Mouse (Mus musculus): ENCODE measurements around the gene Supt16. TPM values are rescaled to one million over a fixed set of nuclear protein-coding genes. Genes with fewer than 3 reads are reported as not detected.

The Supt16 gene
- polyA plus RNA-seq, 1 experiment from 2014 or later: 92.8 TPM

- Histone ChIP-seq H3K4me3 (ENCODE audit: low read depth, low read length) (no peak overlapping the region), H3K27me3 (ENCODE audit: control insufficient read depth, insufficient read depth, low read length) (no peaks in the 10 kb centered on the region), H3K27ac (ENCODE audit: low read depth, low read length) (no peak overlapping the region), H3K9me3 (ENCODE audit: control insufficient read depth, low read length) (no peaks in the 10 kb centered on the region), H3K9ac (ENCODE audit: low read length) (no peak overlapping the region), H3K36me3 (ENCODE audit: control insufficient read depth, insufficient read depth, low read length) (no peaks in the 10 kb centered on the region), H3K4me1 (replicated peaks; ENCODE audit: control insufficient read depth, insufficient read depth, low read length) (no peaks in the 10 kb centered on the region), H3K4me2 (ENCODE audit: low read depth, low read length, severe bottlenecking) (no peak overlapping the region)
- no peak for DNase-seq (ENCODE audit: low spot score)
- 73% methylated on average over 19 of the region's 19 CpGs for WGBS
- no peak for ATAC-seq (replicated peaks; ENCODE audit: low FRiP score)
Observed at GRCm38 (mm10) chr14:52140577-52141444, 56.4 kb downstream of the Supt16 start.

DNA sequence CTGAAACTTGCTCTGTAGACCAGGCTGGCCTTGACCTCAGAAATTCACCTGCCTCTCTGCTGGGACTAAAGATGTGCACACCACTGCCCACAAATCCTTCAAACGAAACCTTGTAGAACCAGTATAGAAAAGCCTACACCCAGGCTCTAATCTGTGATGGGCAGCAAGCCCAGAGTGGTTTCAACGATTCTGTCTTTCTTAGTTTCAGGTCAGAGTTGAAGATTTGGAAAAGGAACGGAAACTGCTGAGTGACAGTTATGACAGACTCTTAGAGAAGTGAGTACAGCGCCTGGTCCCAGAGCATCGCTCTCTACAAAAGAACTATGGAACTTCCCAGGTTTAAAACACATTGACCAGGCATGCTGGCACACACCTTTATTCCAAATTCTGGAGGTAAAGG lies 63.6 kb downstream of the Supt16 start:
- Histone ChIP-seq H3K9me3 (ENCODE audit: control insufficient read depth, low read length) (no peaks in the 10 kb centered on the region), H3K4me2 (ENCODE audit: low read depth, low read length, severe bottlenecking) (no peak overlapping the region), H3K4me1 (replicated peaks; ENCODE audit: control insufficient read depth, insufficient read depth, low read length) (no peaks in the 10 kb centered on the region), H3K4me3 (ENCODE audit: low read depth, low read length) (no peak overlapping the region), H3K27me3 (ENCODE audit: control insufficient read depth, insufficient read depth, low read length) (no peaks in the 10 kb centered on the region), H3K9ac (ENCODE audit: low read length) (no peak overlapping the region), H3K27ac (ENCODE audit: low read depth, low read length) (no peak overlapping the region), H3K36me3 (ENCODE audit: control insufficient read depth, insufficient read depth, low read length) (no peaks in the 10 kb centered on the region)
- no peak for ATAC-seq (replicated peaks; ENCODE audit: low FRiP score)
- WGBS: 89% methylated on average over 5 of the region's 5 CpGs
- no peak for DNase-seq (ENCODE audit: low spot score)

- no peak overlapping the region for H3K9ac ChIP-seq (ENCODE audit: low read length)
- no peaks in the 10 kb centered on the region for H3K27me3 ChIP-seq (ENCODE audit: control insufficient read depth, insufficient read depth, low read length)
- H3K9me3 ChIP-seq (ENCODE audit: control insufficient read depth, low read length): no peaks in the 10 kb centered on the region
- no peak overlapping the region for H3K4me3 ChIP-seq (ENCODE audit: low read depth, low read length)
- H3K36me3 ChIP-seq (ENCODE audit: control insufficient read depth, insufficient read depth, low read length): no peaks in the 10 kb centered on the region
- no peak overlapping the region for H3K27ac ChIP-seq (ENCODE audit: low read depth, low read length)
- DNase-seq (ENCODE audit: low spot score): no peak
- no peak overlapping the region for H3K4me2 ChIP-seq (ENCODE audit: low read depth, low read length, severe bottlenecking)
- WGBS: 90% methylated on average over 3 of the region's 3 CpGs
- no peaks in the 10 kb centered on the region for H3K4me1 ChIP-seq (replicated peaks; ENCODE audit: control insufficient read depth, insufficient read depth, low read length)
- no peak for ATAC-seq (replicated peaks; ENCODE audit: low FRiP score)
Observed at GRCm38 (mm10) chr14:52124636-52125035, 72.6 kb downstream of the Supt16 start.

- Histone ChIP-seq H3K36me3 (ENCODE audit: control insufficient read depth, insufficient read depth, low read length) (no peaks in the 10 kb centered on the region), H3K9ac (ENCODE audit: low read length) (no peak overlapping the region), H3K4me1 (replicated peaks; ENCODE audit: control insufficient read depth, insufficient read depth, low read length) (peaks cover under 1% of the 10 kb centered on the region), H3K27me3 (ENCODE audit: control insufficient read depth, insufficient read depth, low read length) (no peaks in the 10 kb centered on the region), H3K4me2 (ENCODE audit: low read depth, low read length, severe bottlenecking) (no peak overlapping the region), H3K27ac (ENCODE audit: low read depth, low read length) (no peak overlapping the region), H3K4me3 (ENCODE audit: low read depth, low read length) (no peak overlapping the region), H3K9me3 (ENCODE audit: control insufficient read depth, low read length) (no peaks in the 10 kb centered on the region)
- ATAC-seq (replicated peaks; ENCODE audit: low FRiP score): 0 out of 2 replicates have a peak, but pooled peaks have one; percentile 17
- 21% methylated on average over 4 of the region's 4 CpGs for WGBS
- peak; percentile 82 for DNase-seq (ENCODE audit: low spot score)
Observed at GRCm38 (mm10) chr14:52123918-52124317, 73.3 kb downstream of the Supt16 start.

- peak overlapping the region; percentile 98; the same call in 1 of the 2 replicates for H3K4me2 ChIP-seq (ENCODE audit: low read depth, low read length, severe bottlenecking)
- no peak overlapping the region for H3K9ac ChIP-seq (ENCODE audit: low read length)
- DNase-seq (ENCODE audit: low spot score) (peak; percentile 42), ATAC-seq (replicated peaks; ENCODE audit: low FRiP score) (no peak)
- no peak overlapping the region for H3K27ac ChIP-seq (ENCODE audit: low read depth, low read length)
- 63% methylated on average over 7 of the region's 7 CpGs for WGBS
- no peaks in the 10 kb centered on the region for H3K9me3 ChIP-seq (ENCODE audit: control insufficient read depth, low read length)
- H3K36me3 ChIP-seq (ENCODE audit: control insufficient read depth, insufficient read depth, low read length): no peaks in the 10 kb centered on the region
- no peak overlapping the region for H3K4me3 ChIP-seq (ENCODE audit: low read depth, low read length)
- H3K27me3 ChIP-seq (ENCODE audit: control insufficient read depth, insufficient read depth, low read length): no peaks in the 10 kb centered on the region
- H3K4me1 ChIP-seq (replicated peaks; ENCODE audit: control insufficient read depth, insufficient read depth, low read length): peaks cover 3% of the 10 kb centered on the region
Observed at GRCm38 (mm10) chr14:52120169-52120568, 77.0 kb downstream of the Supt16 start.

DNA sequence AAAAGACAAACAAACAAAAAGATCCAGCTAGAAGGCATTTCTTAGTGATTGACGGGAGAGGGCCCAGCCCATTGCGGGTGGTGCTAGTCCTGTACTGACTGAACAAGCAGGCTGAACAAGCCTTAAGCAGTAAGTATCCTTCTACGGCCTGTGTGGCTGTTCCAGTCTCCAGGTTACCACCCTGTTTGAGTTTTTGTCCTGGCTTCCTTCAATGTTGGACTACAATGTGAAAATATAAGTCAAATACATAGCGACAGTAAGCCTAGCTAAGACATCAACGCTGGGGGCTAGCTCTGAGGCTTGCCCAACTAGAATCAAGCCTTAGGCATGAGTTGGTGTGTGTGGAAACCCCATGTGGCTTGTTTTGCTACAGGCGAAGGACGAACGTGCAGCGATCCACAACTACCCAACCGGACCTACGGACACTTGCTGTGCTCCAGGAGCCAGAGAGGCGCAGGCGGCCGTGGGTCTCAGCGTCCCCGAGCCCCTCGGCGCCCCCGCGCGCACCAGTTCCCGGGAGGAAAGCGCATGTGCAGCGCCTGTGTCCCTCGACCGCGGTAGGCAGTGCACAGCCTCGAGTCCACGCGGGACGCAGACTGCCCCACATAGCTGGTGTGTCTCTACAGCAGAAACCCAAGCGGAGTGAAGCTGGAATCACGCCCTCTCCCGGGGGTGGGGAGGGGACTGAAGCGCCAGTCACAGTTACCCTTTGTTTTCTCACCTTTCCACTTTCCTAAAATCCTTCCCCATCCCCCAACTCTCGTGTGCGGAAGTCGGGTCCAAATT lies 78.2 kb downstream of the Supt16 start:
- Histone ChIP-seq H3K27me3 (ENCODE audit: control insufficient read depth, insufficient read depth, low read length) (no peaks in the 10 kb centered on the region), H3K9ac (ENCODE audit: low read length) (peak overlapping the region; percentile 78), H3K4me2 (ENCODE audit: low read depth, low read length, severe bottlenecking) (peak overlapping the region; percentile 98), H3K4me1 (replicated peaks; ENCODE audit: control insufficient read depth, insufficient read depth, low read length) (peaks cover 3% of the 10 kb centered on the region), H3K4me3 (ENCODE audit: low read depth, low read length) (peak overlapping the region; percentile 47), H3K9me3 (ENCODE audit: control insufficient read depth, low read length) (no peaks in the 10 kb centered on the region), H3K36me3 (ENCODE audit: control insufficient read depth, insufficient read depth, low read length) (no peaks in the 10 kb centered on the region), H3K27ac (ENCODE audit: low read depth, low read length) (peak overlapping the region; percentile 27; the same call in 1 of the 2 replicates)
- ATAC-seq (replicated peaks; ENCODE audit: low FRiP score) (peak; percentile 83), DNase-seq (ENCODE audit: low spot score) (peak; percentile 84)
- WGBS: under 1% methylated on average over 37 of the region's 38 CpGs

GRCm38 (mm10) chr14:52118456-52118822 lies 78.8 kb downstream of the Supt16 start:
- WGBS: 27% methylated on average over 8 of the region's 8 CpGs
- Histone ChIP-seq H3K27ac (ENCODE audit: low read depth, low read length) (peak overlapping the region; percentile 27; the same call in 1 of the 2 replicates), H3K4me1 (replicated peaks; ENCODE audit: control insufficient read depth, insufficient read depth, low read length) (peaks cover 3% of the 10 kb centered on the region), H3K9me3 (ENCODE audit: control insufficient read depth, low read length) (no peaks in the 10 kb centered on the region), H3K36me3 (ENCODE audit: control insufficient read depth, insufficient read depth, low read length) (no peaks in the 10 kb centered on the region), H3K9ac (ENCODE audit: low read length) (no peak overlapping the region), H3K4me2 (ENCODE audit: low read depth, low read length, severe bottlenecking) (peak overlapping the region; percentile 98), H3K4me3 (ENCODE audit: low read depth, low read length) (no peak overlapping the region), H3K27me3 (ENCODE audit: control insufficient read depth, insufficient read depth, low read length) (no peaks in the 10 kb centered on the region)
- peak; percentile 48 for ATAC-seq (replicated peaks; ENCODE audit: low FRiP score)
- no peak for DNase-seq (ENCODE audit: low spot score)

DNA sequence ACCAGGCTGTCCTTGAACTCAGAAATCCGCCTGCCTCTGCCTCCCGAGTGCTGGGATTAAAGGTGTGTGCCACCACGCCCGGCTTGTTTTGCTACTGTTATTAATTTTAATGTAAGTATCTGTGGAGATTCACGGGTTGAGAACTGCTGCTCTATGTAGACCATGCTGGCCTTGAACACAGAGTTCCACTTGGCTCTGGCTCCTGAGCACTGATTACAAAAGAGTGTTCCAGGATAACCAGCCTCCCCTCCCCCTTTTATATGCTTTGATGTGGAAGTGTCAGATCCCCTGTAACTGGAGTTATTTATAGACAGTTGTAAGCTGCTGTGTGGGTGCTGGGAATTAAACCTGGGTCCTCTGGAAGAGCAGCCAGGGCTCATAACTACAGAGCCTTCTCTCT lies 80.0 kb downstream of the Supt16 start:
- DNase-seq (ENCODE audit: low spot score) (no peak), ATAC-seq (replicated peaks; ENCODE audit: low FRiP score) (no peak)
- H3K4me1 ChIP-seq (replicated peaks; ENCODE audit: control insufficient read depth, insufficient read depth, low read length): peaks cover 3% of the 10 kb centered on the region
- H3K36me3 ChIP-seq (ENCODE audit: control insufficient read depth, insufficient read depth, low read length): no peaks in the 10 kb centered on the region
- H3K27ac ChIP-seq (ENCODE audit: low read depth, low read length): no peak overlapping the region
- no peak overlapping the region for H3K4me2 ChIP-seq (ENCODE audit: low read depth, low read length, severe bottlenecking)
- no peak overlapping the region for H3K4me3 ChIP-seq (ENCODE audit: low read depth, low read length)
- H3K27me3 ChIP-seq (ENCODE audit: control insufficient read depth, insufficient read depth, low read length): no peaks in the 10 kb centered on the region
- H3K9me3 ChIP-seq (ENCODE audit: control insufficient read depth, low read length): no peaks in the 10 kb centered on the region
- no peak overlapping the region for H3K9ac ChIP-seq (ENCODE audit: low read length)
- 91% methylated on average over 5 of the region's 5 CpGs for WGBS
